Mouse (Mus musculus): ENCODE results near the gene Lgals3. TPM values are rescaled to one million over a fixed set of nuclear protein-coding genes. Genes with fewer than 3 reads are reported as not detected.

The Lgals3 gene
- total and polyA plus RNA-seq, 3 experiments: 0.29 to 1.8 TPM; not detected in 1

- H3K9ac ChIP-seq (ENCODE audit: insufficient read depth, low read depth): peak overlapping the region; percentile 37
- no peak for TF ChIP-seq RAD21 (IDR thresholded peaks at IDR 0.05; ENCODE audit: low read depth, low read length)
- no peak; the same call in 1 of the 2 replicates for TF ChIP-seq TBP (conservative IDR thresholded peaks at IDR 0.05; ENCODE audit: low read depth, low read length)
- TF ChIP-seq JUN (IDR thresholded peaks at IDR 0.05; ENCODE audit: insufficient read depth, low read depth, low read length): no peak
- TF ChIP-seq SMC3 (IDR thresholded peaks at IDR 0.05; ENCODE audit: low read depth, low read length): no peak
- no peak for TF ChIP-seq MAFK (IDR thresholded peaks at IDR 0.05; ENCODE audit: insufficient replicate concordance, low read length)
- TF ChIP-seq UBTF (IDR thresholded peaks at IDR 0.05; ENCODE audit: low read depth, low read length): no peak
- no peak for TF ChIP-seq ZNF384 (IDR thresholded peaks at IDR 0.05; ENCODE audit: low read depth, low read length)
- TF ChIP-seq USF1 (IDR thresholded peaks at IDR 0.05; ENCODE audit: low read depth, low read length): no peak
- no peak for TF ChIP-seq MAZ (IDR thresholded peaks at IDR 0.05; ENCODE audit: low read depth, low read length)
- TF ChIP-seq CHD1 (IDR thresholded peaks at IDR 0.05; ENCODE audit: low read depth, low read length): no peak
- no peak for TF ChIP-seq E2F4 (IDR thresholded peaks at IDR 0.05; ENCODE audit: insufficient replicate concordance, low read depth, low read length)
- no peak for TF ChIP-seq PAX5 (IDR thresholded peaks at IDR 0.05; ENCODE audit: low read length)
- TF ChIP-seq MEF2A (IDR thresholded peaks at IDR 0.05; ENCODE audit: borderline replicate concordance, low read depth, low read length): no peak
- in situ Hi-C loops (cut with MboI; ENCODE audit: low pct_ligation_motif_present, low pct_unique_long_range_greater_than_20kb, low sequenced_read_pairs): no loop called here
- peak overlapping the region; percentile 47 to 75 (median 52) for H3K4me3 ChIP-seq (replicated peaks in 1 of 3; ENCODE audit: low read depth in 2 of 3, low read length in 2 of 3, poor library complexity in 1 of 3)
- H3K79me2 ChIP-seq (replicated peaks; ENCODE audit: control insufficient read depth, extremely low read depth, insufficient read depth, poor library complexity, severe bottlenecking): peaks cover 20% of the 10 kb centered on the region
- peak overlapping the region; percentile 7; the same call in 1 of the 2 replicates for H3K4me2 ChIP-seq (ENCODE audit: insufficient read depth, low read depth, poor library complexity, severe bottlenecking)
- peaks cover 0 to 24% of the 10 kb centered on the region in 2 experiments; a peak in 2 of 4 replicates for H3K4me1 ChIP-seq (ENCODE audit: control insufficient read depth in 1 of 2, insufficient read depth in 2 of 2)
- DNase-seq (ENCODE audit: extremely low read depth): no peak
- H3K36me3 ChIP-seq (replicated peaks in 1 of 2; ENCODE audit: control insufficient read depth in 1 of 2, insufficient read depth in 1 of 2, low read length in 1 of 2): peaks cover 12 to 31% of the 10 kb centered on the region in 2 experiments
- H3K9me3 ChIP-seq (replicated peaks; ENCODE audit: low read length): no peaks in the 10 kb centered on the region
- no peak overlapping the region for H3K27ac ChIP-seq (ENCODE audit: insufficient read depth, low read depth)
- dilution Hi-C loops (cut with MboI; ENCODE audit: extremely low pct_ligation_motif_present, extremely low pct_unique_long_range_greater_than_20kb, low sequenced_read_pairs): no loop called here
- H3K27me3 ChIP-seq (replicated peaks): no peaks in the 10 kb centered on the region
These were observed 51.1 kb downstream of the Lgals3 start for GRCm38 (mm10) chr14:47418666-47418991.

GRCm38 (mm10) chr14:47419034-47419625 lies 51.6 kb downstream of the Lgals3 start:
- Histone ChIP-seq H3K4me1 (ENCODE audit: control insufficient read depth in 1 of 2, insufficient read depth in 2 of 2) (peaks cover 0 to 24% of the 10 kb centered on the region in 2 experiments; a peak in 2 of 4 replicates), H3K9me3 (replicated peaks; ENCODE audit: low read length) (no peaks in the 10 kb centered on the region), H3K36me3 (replicated peaks in 1 of 2; ENCODE audit: control insufficient read depth in 1 of 2, insufficient read depth in 1 of 2, low read length in 1 of 2) (peaks cover 8 to 26% of the 10 kb centered on the region in 2 experiments), H3K27me3 (replicated peaks) (no peaks in the 10 kb centered on the region), H3K4me3 (replicated peaks in 1 of 3; ENCODE audit: low read depth in 2 of 3, low read length in 2 of 3, poor library complexity in 1 of 3) (no peak overlapping the region), H3K79me2 (replicated peaks; ENCODE audit: control insufficient read depth, extremely low read depth, insufficient read depth, poor library complexity, severe bottlenecking) (peaks cover 20% of the 10 kb centered on the region), H3K27ac (ENCODE audit: insufficient read depth, low read depth) (no peak overlapping the region), H3K9ac (ENCODE audit: insufficient read depth, low read depth) (no peak overlapping the region), H3K4me2 (ENCODE audit: insufficient read depth, low read depth, poor library complexity, severe bottlenecking) (no peak overlapping the region)
- no peak for TF ChIP-seq IRF4 (IDR thresholded peaks at IDR 0.05; ENCODE audit: low read depth, low read length)
- dilution Hi-C loops (cut with MboI; ENCODE audit: extremely low pct_ligation_motif_present, extremely low pct_unique_long_range_greater_than_20kb, low sequenced_read_pairs) (no loop called here), in situ Hi-C loops (cut with MboI; ENCODE audit: low pct_ligation_motif_present, low pct_unique_long_range_greater_than_20kb, low sequenced_read_pairs) (no loop called here)
- no peak for DNase-seq (ENCODE audit: extremely low read depth)

Data from CH12.LX (cell line).